Mouse (Mus musculus): Measurements from ENCODE around the gene Abhd16a. TPM values are rescaled to one million over a fixed set of nuclear protein-coding genes. Genes with fewer than 3 reads are reported as not detected.
A peak's percentile ranks its signal among the peaks of the same experiment; 100 is the strongest.

Abhd16a gene
- polyA plus RNA-seq (2015; fragmentation: Nextera tagmentation; extraction: Ambion mirVana) = 86.9 and 93.8 TPM in 2 replicates

GRCm38 (mm10) chr17:35088825-35089644 is at the start of gene Abhd16a:
Gene Abhd16a (plus strand): TSS chr17:35089263.
- WGBS = 3% methylated on average over 60 of the region's 67 CpGs
- ATAC-seq (ENCODE audit: low FRiP score) = peak; percentile 98
- H3K27me3 ChIP-seq = no peaks in the 10 kb centered on the region

GRCm38 (mm10) chr17:35043794-35044193 is 45.3 kb upstream of the Abhd16a start:
- Histone ChIP-seq H3K27me3 (no peaks in the 10 kb centered on the region), H3K4me2 (no peak overlapping the region), H3K36me3 (no peaks in the 10 kb centered on the region), H3K9ac (no peak overlapping the region), H3K4me1 (replicated peaks) (peaks cover 16% of the 10 kb centered on the region), H3K4me3 (no peak overlapping the region), H3K9me3 (no peaks in the 10 kb centered on the region), H3K27ac (no peak overlapping the region)
- ATAC-seq (ENCODE audit: low FRiP score) = no peak
- 88% methylated on average over 4 of the region's 4 CpGs for WGBS

More at GRCm38 (mm10) chr17:35088825-35089644, at the start of gene Abhd16a:
- no peaks in the 10 kb centered on the region for H3K9me3 ChIP-seq
- H3K36me3 ChIP-seq = peaks cover 30% of the 10 kb centered on the region
- peak within 1 kb of the TSS; percentile 68 for H3K4me2 ChIP-seq
- H3K9ac ChIP-seq = peak within 1 kb of the TSS; percentile 90
- H3K4me3 ChIP-seq = peak within 1 kb of the TSS; percentile 60
- H3K27ac ChIP-seq = peak within 1 kb of the TSS; percentile 98
- H3K4me1 ChIP-seq (replicated peaks) = peaks cover 15% of the 10 kb centered on the region

DNA sequence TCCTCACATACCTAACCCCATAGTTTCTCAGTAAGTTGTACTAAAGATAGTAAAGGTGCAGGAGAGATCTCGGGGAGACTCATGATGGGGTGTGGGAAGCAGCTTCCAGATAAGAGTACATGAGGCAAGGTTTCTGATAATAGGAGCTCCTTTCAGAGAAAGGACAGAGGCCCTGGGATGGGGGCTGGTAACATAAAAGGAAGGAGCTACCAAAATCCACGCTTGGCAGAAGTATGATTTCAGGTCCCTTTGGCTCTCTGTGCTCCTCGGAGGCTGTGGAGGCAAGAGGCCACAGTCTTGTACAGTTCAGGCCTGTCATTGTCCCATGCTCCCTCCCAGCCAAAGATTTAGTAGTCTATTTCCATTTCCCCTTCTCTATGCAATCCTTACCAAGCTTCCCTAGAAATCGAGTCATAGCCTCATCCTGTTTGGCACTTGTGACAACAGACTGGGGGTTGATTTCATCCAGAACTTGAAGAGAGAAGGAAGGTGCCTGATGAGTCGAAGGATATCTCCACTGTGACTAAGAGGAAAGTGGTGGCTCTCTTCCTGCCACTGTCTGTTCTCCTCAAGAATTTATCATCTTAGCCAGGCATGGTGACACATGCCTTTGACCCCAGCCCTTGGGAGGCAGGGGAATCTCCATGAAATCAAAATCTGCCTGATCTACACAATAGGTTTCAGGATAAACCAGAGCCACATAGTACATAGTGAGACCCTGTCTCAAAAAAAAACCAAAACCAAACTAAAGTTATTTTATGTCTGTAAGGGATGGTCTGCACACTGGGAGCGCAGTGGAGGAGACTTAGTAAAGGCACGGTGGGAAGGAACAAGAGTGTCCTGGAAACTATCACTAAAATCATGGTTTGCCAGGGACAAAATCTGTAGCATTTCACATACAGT is 43.9 kb upstream of the Abhd16a start:
- Histone ChIP-seq H3K27ac (no peak overlapping the region), H3K4me1 (replicated peaks) (peaks cover 25% of the 10 kb centered on the region), H3K27me3 (no peaks in the 10 kb centered on the region), H3K36me3 (no peaks in the 10 kb centered on the region), H3K4me2 (peak overlapping the region; percentile 99), H3K4me3 (no peak overlapping the region), H3K9ac (no peak overlapping the region), H3K9me3 (no peaks in the 10 kb centered on the region)
- 93% methylated on average over 7 of the region's 7 CpGs for WGBS
- no peak for ATAC-seq (ENCODE audit: low FRiP score)

DNA sequence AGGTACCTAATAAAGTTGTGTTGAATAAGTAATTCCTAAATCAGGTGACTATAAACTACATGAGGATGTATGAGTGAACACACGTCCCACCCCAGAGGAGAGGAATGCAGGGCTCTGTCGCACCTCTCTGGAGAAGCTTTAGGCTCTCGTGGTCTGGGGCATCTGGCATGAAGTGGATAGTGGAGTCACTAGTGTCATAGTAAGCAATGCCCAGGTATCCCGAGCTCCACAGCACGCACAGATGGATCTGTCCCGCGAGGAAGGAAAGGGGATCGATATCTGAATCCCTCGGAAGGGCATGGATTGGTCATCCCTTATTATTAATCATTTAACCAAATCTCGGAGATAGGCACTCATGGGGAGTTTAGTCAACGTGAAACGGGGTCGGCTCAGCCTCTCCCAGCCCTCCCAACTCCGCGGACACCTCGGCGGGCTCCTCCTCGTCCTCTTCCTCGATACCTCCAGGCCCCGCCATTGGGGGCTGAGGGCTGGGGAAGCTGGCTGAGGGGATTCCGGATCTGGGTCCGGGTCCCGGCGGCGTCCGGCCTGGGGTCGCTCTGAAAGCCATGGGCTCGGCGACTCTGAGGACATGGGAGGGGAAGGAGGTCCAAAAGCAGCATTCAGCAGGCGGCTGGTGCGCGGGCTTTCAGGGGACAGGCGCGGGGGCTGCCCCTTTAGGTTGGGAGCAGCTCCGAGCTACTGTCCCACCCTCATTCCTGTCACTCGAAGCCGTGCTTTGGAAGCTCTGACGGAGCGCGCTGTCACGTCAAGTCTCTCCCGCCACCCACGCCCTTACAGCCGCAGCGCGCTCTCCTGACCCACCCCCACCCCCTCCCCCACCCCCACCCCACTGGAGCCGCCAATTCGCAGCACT is 43.0 kb upstream of the Abhd16a start:
- H3K9ac ChIP-seq = peak overlapping the region; percentile 83
- WGBS = 6% methylated on average over 47 of the region's 48 CpGs
- ATAC-seq (ENCODE audit: low FRiP score) = peak; percentile 79

GRCm38 (mm10) chr17:35046681-35047455 is 42.2 kb upstream of the Abhd16a start, which contains the start of gene Msh5:
Gene Msh5 (minus strand): TSS chr17:35046745.
- Histone ChIP-seq H3K36me3 (no peaks in the 10 kb centered on the region), H3K27me3 (no peaks in the 10 kb centered on the region), H3K9me3 (no peaks in the 10 kb centered on the region), H3K4me3 (peak within 1 kb of the TSS; percentile 55), H3K9ac (peak within 1 kb of the TSS; percentile 83), H3K4me1 (replicated peaks) (peaks cover 35% of the 10 kb centered on the region), H3K27ac (peak within 1 kb of the TSS; percentile 69), H3K4me2 (peak within 1 kb of the TSS; percentile 99)
- peak; percentile 97 for ATAC-seq (ENCODE audit: low FRiP score)
- 3% methylated on average over 33 of the region's 33 CpGs for WGBS

More for the DNA sequence above, 43.0 kb upstream of the Abhd16a start:
- H3K4me3 ChIP-seq = peak overlapping the region; percentile 55
- no peaks in the 10 kb centered on the region for H3K36me3 ChIP-seq
- H3K27ac ChIP-seq = peak overlapping the region; percentile 69
- no peaks in the 10 kb centered on the region for H3K9me3 ChIP-seq
- H3K27me3 ChIP-seq = no peaks in the 10 kb centered on the region
- peaks cover 27% of the 10 kb centered on the region for H3K4me1 ChIP-seq (replicated peaks)
- H3K4me2 ChIP-seq = peak overlapping the region; percentile 99

DNA sequence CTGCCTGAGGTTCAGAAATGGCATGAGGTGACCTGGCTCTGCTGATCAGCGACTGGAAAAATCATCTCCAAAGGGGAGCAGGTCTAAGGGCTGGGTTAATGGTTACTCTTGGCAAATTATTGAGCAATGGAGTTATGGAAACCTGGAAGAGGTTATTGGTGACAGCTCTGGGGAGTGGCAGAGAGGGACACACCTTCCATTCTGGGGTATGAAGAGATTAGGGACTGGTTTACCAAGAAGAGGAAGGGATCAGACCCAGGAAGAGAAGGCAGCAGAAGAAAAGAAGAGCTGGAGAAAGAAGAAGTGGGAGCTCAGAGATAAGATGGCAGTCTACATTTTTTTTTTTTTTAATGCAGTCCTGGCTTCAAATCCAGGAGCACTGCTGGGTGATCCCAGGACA is 41.4 kb upstream of the Abhd16a start:
- H3K9me3 ChIP-seq = no peaks in the 10 kb centered on the region
- peaks cover 43% of the 10 kb centered on the region for H3K4me1 ChIP-seq (replicated peaks)
- H3K27ac ChIP-seq = peak overlapping the region; percentile 14; the same call in 1 of the 2 replicates

GRCm38 (mm10) chr17:35048149-35048931 is 40.7 kb upstream of the Abhd16a start:
- H3K27me3 ChIP-seq = no peaks in the 10 kb centered on the region
- ATAC-seq (ENCODE audit: low FRiP score) = no peak
- peaks cover 47% of the 10 kb centered on the region for H3K4me1 ChIP-seq (replicated peaks)
- no peaks in the 10 kb centered on the region for H3K36me3 ChIP-seq
- no peaks in the 10 kb centered on the region for H3K9me3 ChIP-seq
- H3K4me2 ChIP-seq = no peak overlapping the region
- H3K4me3 ChIP-seq = no peak overlapping the region
- 50% methylated on average over 11 of the region's 11 CpGs for WGBS
- no peak overlapping the region for H3K9ac ChIP-seq
- H3K27ac ChIP-seq = no peak overlapping the region; the same call in 1 of the 2 replicates

More for the DNA sequence above, 41.4 kb upstream of the Abhd16a start:
- Histone ChIP-seq H3K9ac (no peak overlapping the region), H3K36me3 (no peaks in the 10 kb centered on the region), H3K4me3 (no peak overlapping the region), H3K4me2 (no peak overlapping the region), H3K27me3 (no peaks in the 10 kb centered on the region)
- ATAC-seq (ENCODE audit: low FRiP score) = no peak
- WGBS = 58% methylated on average over 1 of the region's 1 CpGs

- H3K9ac ChIP-seq = no peak overlapping the region
- peaks cover 47% of the 10 kb centered on the region for H3K4me1 ChIP-seq (replicated peaks)
- ATAC-seq (ENCODE audit: low FRiP score) = no peak
- H3K36me3 ChIP-seq = peaks cover 2% of the 10 kb centered on the region
- H3K9me3 ChIP-seq = no peaks in the 10 kb centered on the region
- no peaks in the 10 kb centered on the region for H3K27me3 ChIP-seq
- no peak overlapping the region for H3K4me2 ChIP-seq
- H3K4me3 ChIP-seq = no peak overlapping the region
- peak overlapping the region; percentile 89; the same call in 1 of the 2 replicates for H3K27ac ChIP-seq
- WGBS = 80% methylated on average over 5 of the region's 5 CpGs
Measured at GRCm38 (mm10) chr17:35048932-35049440, 40.1 kb upstream of the Abhd16a start.

DNA sequence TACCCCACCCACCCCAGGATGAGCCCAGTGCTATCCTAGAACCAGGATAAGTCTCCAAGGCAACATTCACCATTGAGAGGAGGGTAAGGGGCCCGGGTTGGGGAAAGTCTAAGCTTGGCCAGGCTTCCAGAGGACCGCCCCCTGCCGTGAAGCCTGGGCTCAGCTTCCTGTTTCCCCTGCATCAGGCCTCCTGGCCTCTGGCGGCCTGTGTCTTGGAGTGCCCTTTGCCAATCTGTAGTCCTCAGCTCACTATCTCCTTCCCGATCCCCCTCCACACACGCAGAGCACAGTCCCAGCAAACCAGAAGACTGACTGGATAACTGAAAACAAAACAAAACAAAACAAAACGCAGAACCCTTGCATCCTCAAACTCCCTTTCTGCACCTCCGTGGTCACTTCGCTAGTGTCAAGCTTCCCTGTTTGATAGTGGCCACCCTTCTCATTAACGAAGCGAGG is 39.5 kb upstream of the Abhd16a start, which contains the start of gene Clic1:
Clic1 (plus strand) TSS at position 406 of the 456 bp plus-strand sequence.
- H3K4me1 ChIP-seq (replicated peaks) = peaks cover 47% of the 10 kb centered on the region
- peak within 1 kb of the TSS; percentile 89 for H3K27ac ChIP-seq
- H3K4me3 ChIP-seq = peak within 1 kb of the TSS; percentile 43
- H3K27me3 ChIP-seq = no peaks in the 10 kb centered on the region
- peak within 1 kb of the TSS; percentile 61 for H3K4me2 ChIP-seq
- H3K9me3 ChIP-seq = no peaks in the 10 kb centered on the region; the same call in 1 of the 2 replicates
- peak within 1 kb of the TSS; percentile 74 for H3K9ac ChIP-seq
- 4% methylated on average over 11 of the region's 11 CpGs for WGBS
- peaks cover 7% of the 10 kb centered on the region for H3K36me3 ChIP-seq
- no peak for ATAC-seq (ENCODE audit: low FRiP score)

GRCm38 (mm10) chr17:35050126-35050750 is 38.8 kb upstream of the Abhd16a start:
- Histone ChIP-seq H3K36me3 (peaks cover 7% of the 10 kb centered on the region), H3K9me3 (no peaks in the 10 kb centered on the region; the same call in 1 of the 2 replicates), H3K4me3 (peak overlapping the region; percentile 43), H3K9ac (peak overlapping the region; percentile 74), H3K4me1 (replicated peaks) (peaks cover 47% of the 10 kb centered on the region), H3K27me3 (no peaks in the 10 kb centered on the region), H3K4me2 (peak overlapping the region; percentile 61), H3K27ac (peak overlapping the region; percentile 89)
- ATAC-seq (ENCODE audit: low FRiP score) = no peak
- WGBS = under 1% methylated on average over 27 of the region's 27 CpGs
